ENCODE assay signal across 13 mouse cellular contexts in genomic region chr9:102355726-102356125, GRCm38 (mm10).
"Had no signal": no experiment of that assay in that cellular context is flagged by ENCODE, and none has a peak within 500 bp of the region (broad histone marks: within the 10 kb centered on the region; RNA-seq: fewer than 3 reads in every experiment).

No protein-coding gene starts in this region.

- DNase-seq: kidney, adult 18-20 months; kidney, postnatal 10 days; kidney, postnatal 4 days; left cerebral cortex, postnatal 4 days; lung, adult 18-20 months; retina, postnatal 1 day; right cerebral cortex, postnatal 4 days; spleen, adult 18-20 months had no signal

- H3K4me3 ChIP-seq: layer of hippocampus, adult 2 months; limb, embryonic 15.5 days; midbrain, embryonic 15.5 days; neural tube, embryonic 13.5 days had no signal

- H3K36me3 ChIP-seq: limb, embryonic 15.5 days; midbrain, embryonic 15.5 days; neural tube, embryonic 13.5 days had no signal

- H3K27ac ChIP-seq: layer of hippocampus, adult 2 months; limb, embryonic 15.5 days; liver, embryonic 14.5 days; midbrain, embryonic 15.5 days; neural tube, embryonic 13.5 days had no signal

- H3K9me3 ChIP-seq: limb, embryonic 15.5 days; midbrain, embryonic 15.5 days; neural tube, embryonic 13.5 days had no signal
